Mouse (Mus musculus): ENCODE results near the gene 1700025C18Rik. TPM values are rescaled to one million over a fixed set of nuclear protein-coding genes. Genes with fewer than 3 reads are reported as not detected.

Gene 1700025C18Rik
- polyA plus RNA-seq, 2 experiments, result not detected

- TF ChIP-seq POLR2A (IDR thresholded peaks at IDR 0.05; ENCODE audit: borderline replicate concordance, extremely low read depth, insufficient read depth, insufficient read length), result no peak
- Histone ChIP-seq H3K4me3 (replicated peaks; ENCODE audit: low read length) (no peak overlapping the region), H3K36me3 (ENCODE audit: control insufficient read depth, insufficient read depth, low read length) (no peaks in the 10 kb centered on the region), H3K9ac (ENCODE audit: low read depth, low read length, severe bottlenecking) (no peak overlapping the region), H3K27me3 (ENCODE audit: control insufficient read depth, insufficient read depth, low read length) (no peaks in the 10 kb centered on the region), H3K4me2 (replicated peaks; ENCODE audit: low read depth, low read length, severe bottlenecking) (no peak overlapping the region), H3K4me1 (ENCODE audit: control insufficient read depth, insufficient read depth, low read length) (peaks cover 8% of the 10 kb centered on the region; the same call in 1 of the 2 replicates), H3K27ac (replicated peaks; ENCODE audit: low read depth, low read length) (no peak overlapping the region), H3K9me3 (ENCODE audit: control insufficient read depth, low read length) (no peaks in the 10 kb centered on the region)
- DNase-seq (ENCODE audit: low spot score) (no peak), ATAC-seq (ENCODE audit: low FRiP score, low read depth) (no peak)
- WGBS, result 90% methylated on average over 4 of the region's 4 CpGs
Observed at GRCm38 (mm10) chr2:165059961-165060360, 30.6 kb downstream of the 1700025C18Rik start.

GRCm38 (mm10) chr2:165056377-165057085, 34.0 kb downstream of the 1700025C18Rik start:
- Histone ChIP-seq H3K4me2 (replicated peaks; ENCODE audit: low read depth, low read length, severe bottlenecking) (peak overlapping the region; percentile 35), H3K4me1 (ENCODE audit: control insufficient read depth, insufficient read depth, low read length) (peaks cover 8% of the 10 kb centered on the region; the same call in 1 of the 2 replicates), H3K9me3 (ENCODE audit: control insufficient read depth, low read length) (no peaks in the 10 kb centered on the region), H3K4me3 (replicated peaks; ENCODE audit: low read length) (no peak overlapping the region), H3K27me3 (ENCODE audit: control insufficient read depth, insufficient read depth, low read length) (no peaks in the 10 kb centered on the region), H3K9ac (ENCODE audit: low read depth, low read length, severe bottlenecking) (no peak overlapping the region), H3K27ac (replicated peaks; ENCODE audit: low read depth, low read length) (no peak overlapping the region), H3K36me3 (ENCODE audit: control insufficient read depth, insufficient read depth, low read length) (no peaks in the 10 kb centered on the region)
- WGBS, result 80% methylated on average over 14 of the region's 14 CpGs
- TF ChIP-seq POLR2A (IDR thresholded peaks at IDR 0.05; ENCODE audit: borderline replicate concordance, extremely low read depth, insufficient read depth, insufficient read length), result no peak
- ATAC-seq (ENCODE audit: low FRiP score, low read depth), result no peak
- DNase-seq (ENCODE audit: low spot score), result no peak

- ATAC-seq (ENCODE audit: low FRiP score, low read depth), result no peak
- Histone ChIP-seq H3K4me2 (replicated peaks; ENCODE audit: low read depth, low read length, severe bottlenecking) (peak overlapping the region; percentile 35), H3K4me1 (ENCODE audit: control insufficient read depth, insufficient read depth, low read length) (peaks cover 8% of the 10 kb centered on the region; the same call in 1 of the 2 replicates), H3K27me3 (ENCODE audit: control insufficient read depth, insufficient read depth, low read length) (no peaks in the 10 kb centered on the region), H3K27ac (replicated peaks; ENCODE audit: low read depth, low read length) (no peak overlapping the region), H3K4me3 (replicated peaks; ENCODE audit: low read length) (peak overlapping the region; percentile 26), H3K9me3 (ENCODE audit: control insufficient read depth, low read length) (no peaks in the 10 kb centered on the region), H3K9ac (ENCODE audit: low read depth, low read length, severe bottlenecking) (peak overlapping the region; percentile 1; the same call in 1 of the 2 replicates), H3K36me3 (ENCODE audit: control insufficient read depth, insufficient read depth, low read length) (no peaks in the 10 kb centered on the region)
- no peak for TF ChIP-seq POLR2A (IDR thresholded peaks at IDR 0.05; ENCODE audit: borderline replicate concordance, extremely low read depth, insufficient read depth, insufficient read length)
- no peak for DNase-seq (ENCODE audit: low spot score)
- 3% methylated on average over 7 of the region's 7 CpGs for WGBS
Observed at GRCm38 (mm10) chr2:165055905-165056304, 34.6 kb downstream of the 1700025C18Rik start.

- 15% methylated on average over 25 of the region's 25 CpGs for WGBS
- Histone ChIP-seq H3K27ac (replicated peaks; ENCODE audit: low read depth, low read length) (no peak within 1 kb of the TSS), H3K9ac (ENCODE audit: low read depth, low read length, severe bottlenecking) (peak within 1 kb of the TSS; percentile 1; the same call in 1 of the 2 replicates), H3K4me1 (ENCODE audit: control insufficient read depth, insufficient read depth, low read length) (peaks cover 8% of the 10 kb centered on the region; the same call in 1 of the 2 replicates), H3K4me2 (replicated peaks; ENCODE audit: low read depth, low read length, severe bottlenecking) (peak within 1 kb of the TSS; percentile 35), H3K9me3 (ENCODE audit: control insufficient read depth, low read length) (no peaks in the 10 kb centered on the region), H3K36me3 (ENCODE audit: control insufficient read depth, insufficient read depth, low read length) (no peaks in the 10 kb centered on the region), H3K27me3 (ENCODE audit: control insufficient read depth, insufficient read depth, low read length) (no peaks in the 10 kb centered on the region), H3K4me3 (replicated peaks; ENCODE audit: low read length) (peak within 1 kb of the TSS; percentile 26)
- ATAC-seq (ENCODE audit: low FRiP score, low read depth) (no peak), DNase-seq (ENCODE audit: low spot score) (peak; percentile 18)
- TF ChIP-seq POLR2A (IDR thresholded peaks at IDR 0.05; ENCODE audit: borderline replicate concordance, extremely low read depth, insufficient read depth, insufficient read length), result no peak
Observed at GRCm38 (mm10) chr2:165054888-165055852, 35.4 kb downstream of the 1700025C18Rik start, which contains the start of gene Cd40. TSS of gene Cd40 (plus strand) at chr2:165055627.

GRCm38 (mm10) chr2:165051566-165051965, 39.0 kb downstream of the 1700025C18Rik start:
- no peak for DNase-seq (ENCODE audit: low spot score)
- no peak overlapping the region for H3K27ac ChIP-seq (replicated peaks; ENCODE audit: low read depth, low read length)
- H3K4me2 ChIP-seq (replicated peaks; ENCODE audit: low read depth, low read length, severe bottlenecking), result no peak overlapping the region
- WGBS, result 48% methylated on average over 11 of the region's 11 CpGs
- H3K36me3 ChIP-seq (ENCODE audit: control insufficient read depth, insufficient read depth, low read length), result no peaks in the 10 kb centered on the region
- no peak overlapping the region for H3K9ac ChIP-seq (ENCODE audit: low read depth, low read length, severe bottlenecking)
- no peak for ATAC-seq (ENCODE audit: low FRiP score, low read depth)
- H3K4me1 ChIP-seq (ENCODE audit: control insufficient read depth, insufficient read depth, low read length), result peaks cover 8% of the 10 kb centered on the region; the same call in 1 of the 2 replicates
- no peaks in the 10 kb centered on the region for H3K9me3 ChIP-seq (ENCODE audit: control insufficient read depth, low read length)
- no peak overlapping the region for H3K4me3 ChIP-seq (replicated peaks; ENCODE audit: low read length)
- no peak for TF ChIP-seq POLR2A (IDR thresholded peaks at IDR 0.05; ENCODE audit: borderline replicate concordance, extremely low read depth, insufficient read depth, insufficient read length)
- H3K27me3 ChIP-seq (ENCODE audit: control insufficient read depth, insufficient read depth, low read length), result no peaks in the 10 kb centered on the region

Measured in limb, embryonic 14.5 days (tissue).